Mouse (Mus musculus) forebrain, embryonic 13.5 days (tissue): ENCODE data around the gene Smoc2. TPM values are rescaled to one million over a fixed set of nuclear protein-coding genes. Genes with fewer than 3 reads are reported as not detected.

Source experiments
- ATAC-seq: fragments of 200-750 bp; cut with Nextera tagmentation; 2 replicates; pipeline ENCODE4 v1.8.0; 2017
- H3K27ac ChIP-seq: fragments of 300-500 bp; sonication (generic); 2 replicates; pipeline ENCODE4 v1.5.1; 2015; ENCODE audit warnings: inconsistent platforms, mild to moderate bottlenecking, moderate library complexity
- H3K27me3 ChIP-seq: fragments of 300-500 bp; sonication (generic); 2 replicates; pipeline ENCODE4 v1.6.1; 2015; ENCODE audit warnings: mild to moderate bottlenecking, inconsistent platforms
- H3K36me3 ChIP-seq: fragments of 300-500 bp; sonication (generic); 2 replicates; pipeline ENCODE4 v1.6.1; 2015; ENCODE audit warnings: mild to moderate bottlenecking, inconsistent platforms; ENCODE audit not compliant: poor library complexity, severe bottlenecking
- H3K4me1 ChIP-seq: fragments of 300-500 bp; sonication (generic); 2 replicates; pipeline ENCODE4 v1.6.1; 2015; ENCODE audit warnings: inconsistent platforms
- H3K4me2 ChIP-seq: fragments of 300-500 bp; sonication (generic); 2 replicates; pipeline ENCODE4 v1.6.1; 2015; ENCODE audit warnings: inconsistent platforms, mild to moderate bottlenecking, moderate library complexity
- H3K4me3 ChIP-seq: fragments of 300-500 bp; sonication (generic); 2 replicates; pipeline ENCODE4 v1.5.1; 2015; ENCODE audit warnings: mild to moderate bottlenecking, inconsistent platforms
- H3K9ac ChIP-seq: fragments of 300-500 bp; sonication (generic); 2 replicates; pipeline ENCODE4 v1.6.1; 2015; ENCODE audit warnings: mild to moderate bottlenecking, inconsistent platforms
- H3K9me3 ChIP-seq: fragments of 300-500 bp; sonication (generic); replicated peaks from 2 replicates; pipeline ENCODE4 v1.6.1; 2016; ENCODE audit warnings: inconsistent platforms
- whole genome bisulfite sequencing: fragments of 180-500 bp; shearing (Covaris S2); methylation state at CpG from one replicate; pipeline ENCODE4 v1.1.7; 2015; 5-methylcytosine and 5-hydroxymethylcytosine counted together
- polyA plus RNA-seq: library from polyadenylated mRNA; unstranded; fragments of >200 nt; fragmentation: Nextera tagmentation; extraction: Ambion mirVana; gene quantifications from 2 replicates; pipeline ENCODE4 v1.2.1, GENCODE M21; 2015

The Smoc2 gene
- polyA plus RNA-seq, 1 experiment from 2014 or later = 0.66 TPM

DNA sequence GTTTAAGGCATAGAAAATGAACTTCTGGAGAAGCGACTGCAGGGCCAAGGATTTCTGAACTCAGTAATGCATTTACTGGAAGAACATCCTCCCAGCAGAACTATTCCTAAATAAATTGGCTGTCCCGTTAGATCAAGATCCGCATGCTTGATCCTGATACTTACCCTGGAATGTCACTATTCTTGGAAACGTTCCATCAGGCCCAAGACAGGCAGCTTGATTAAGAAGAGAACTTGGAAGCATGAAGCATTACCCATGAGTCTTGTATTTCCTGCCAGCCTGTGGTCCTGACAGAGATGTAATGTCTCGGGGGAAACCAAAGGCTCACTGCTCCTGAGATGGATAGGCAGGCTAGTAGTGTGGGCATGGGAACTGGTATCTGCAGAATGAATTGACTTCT, 115.6 kb downstream of the Smoc2 start:
- Histone ChIP-seq H3K4me2 (no peak overlapping the region), H3K27me3 (no peaks in the 10 kb centered on the region), H3K9ac (no peak overlapping the region), H3K27ac (no peak overlapping the region), H3K9me3 (no peaks in the 10 kb centered on the region), H3K36me3 (no peaks in the 10 kb centered on the region), H3K4me3 (no peak overlapping the region), H3K4me1 (no peaks in the 10 kb centered on the region)
- 80% methylated on average over 5 of the region's 5 CpGs for WGBS
- ATAC-seq = no peak

GRCm38 (mm10) chr17:14397456-14397855, 118.2 kb downstream of the Smoc2 start:
- H3K27ac ChIP-seq = no peak overlapping the region
- no peak overlapping the region for H3K4me2 ChIP-seq
- no peak overlapping the region for H3K4me3 ChIP-seq
- H3K9ac ChIP-seq = no peak overlapping the region
- WGBS = 73% methylated on average over 5 of the region's 5 CpGs
- no peaks in the 10 kb centered on the region for H3K4me1 ChIP-seq
- H3K9me3 ChIP-seq = no peaks in the 10 kb centered on the region
- no peaks in the 10 kb centered on the region for H3K27me3 ChIP-seq
- no peak for ATAC-seq
- H3K36me3 ChIP-seq = no peaks in the 10 kb centered on the region

DNA sequence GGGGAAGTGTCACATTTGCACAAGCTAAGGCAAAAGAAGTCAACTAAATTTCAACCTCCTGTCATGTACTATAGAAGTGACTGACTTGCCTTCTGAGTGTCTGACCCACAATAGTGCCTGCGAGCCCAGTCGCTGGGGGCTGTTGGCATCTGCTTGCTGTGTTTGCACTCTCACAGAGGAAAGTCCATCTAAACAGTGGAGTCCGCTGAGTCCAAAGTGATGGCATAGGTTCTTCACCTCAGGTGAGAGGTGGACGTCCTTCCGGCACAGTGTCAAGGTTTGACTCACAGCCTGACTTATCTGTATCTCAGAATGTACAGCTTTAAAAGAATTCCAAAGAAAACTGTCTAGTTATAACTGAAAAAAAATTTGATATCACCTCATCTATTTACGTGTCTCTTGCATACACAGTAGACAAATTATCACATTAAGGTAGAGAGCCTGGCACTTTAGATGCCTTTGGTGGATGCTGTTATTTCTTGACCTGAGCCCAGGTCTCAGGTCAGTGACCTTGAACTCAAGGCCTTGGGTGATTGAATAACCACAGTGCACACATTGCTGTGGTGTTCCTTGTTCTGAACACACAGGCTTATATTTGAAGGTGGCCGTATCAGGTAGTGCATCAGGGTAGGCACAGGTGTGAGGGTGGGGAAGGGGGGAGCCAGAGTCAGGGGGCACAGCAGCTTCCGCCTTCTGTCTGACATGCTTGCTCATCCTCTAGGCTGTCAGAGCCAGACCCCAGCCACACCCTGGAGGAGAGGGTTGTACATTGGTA, 119.5 kb downstream of the Smoc2 start:
- Histone ChIP-seq H3K27ac (no peak overlapping the region), H3K4me1 (no peaks in the 10 kb centered on the region), H3K27me3 (no peaks in the 10 kb centered on the region), H3K9ac (no peak overlapping the region), H3K36me3 (no peaks in the 10 kb centered on the region), H3K9me3 (no peaks in the 10 kb centered on the region), H3K4me2 (no peak overlapping the region), H3K4me3 (no peak overlapping the region)
- no peak for ATAC-seq
- 94% methylated on average over 8 of the region's 8 CpGs for WGBS

GRCm38 (mm10) chr17:14400960-14401359, 121.7 kb downstream of the Smoc2 start:
- H3K4me3 ChIP-seq = no peak overlapping the region
- H3K9ac ChIP-seq = no peak overlapping the region
- H3K27ac ChIP-seq = no peak overlapping the region
- H3K27me3 ChIP-seq = no peaks in the 10 kb centered on the region
- no peaks in the 10 kb centered on the region for H3K9me3 ChIP-seq
- no peaks in the 10 kb centered on the region for H3K36me3 ChIP-seq
- ATAC-seq = no peak
- 76% methylated on average over 5 of the region's 5 CpGs for WGBS
- H3K4me1 ChIP-seq = no peaks in the 10 kb centered on the region
- no peak overlapping the region for H3K4me2 ChIP-seq

DNA sequence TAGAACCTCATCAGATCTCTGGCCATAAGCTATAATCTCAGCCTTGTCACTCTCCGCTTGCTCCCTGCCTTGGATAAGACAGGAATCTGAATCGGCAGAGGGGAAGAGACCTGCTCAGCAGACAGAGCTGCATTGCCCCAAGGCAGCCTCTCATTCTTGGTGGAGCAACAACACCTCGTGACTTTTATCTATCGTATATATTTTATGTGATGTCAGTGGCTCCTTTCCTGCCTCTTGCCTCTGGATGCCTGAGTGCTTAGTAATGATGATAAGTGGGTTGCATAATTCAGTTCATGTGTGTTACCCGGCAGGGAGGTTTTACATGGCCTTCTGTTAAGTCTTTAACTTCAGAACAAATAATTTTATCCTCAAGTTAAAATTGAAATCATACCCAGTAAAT, 128.6 kb downstream of the Smoc2 start:
- H3K4me2 ChIP-seq = no peak overlapping the region
- 83% methylated on average over 5 of the region's 5 CpGs for WGBS
- H3K4me1 ChIP-seq = no peaks in the 10 kb centered on the region
- no peaks in the 10 kb centered on the region for H3K36me3 ChIP-seq
- no peak overlapping the region for H3K9ac ChIP-seq
- no peaks in the 10 kb centered on the region for H3K27me3 ChIP-seq
- ATAC-seq = no peak
- H3K4me3 ChIP-seq = no peak overlapping the region
- H3K27ac ChIP-seq = no peak overlapping the region
- H3K9me3 ChIP-seq = no peaks in the 10 kb centered on the region

DNA sequence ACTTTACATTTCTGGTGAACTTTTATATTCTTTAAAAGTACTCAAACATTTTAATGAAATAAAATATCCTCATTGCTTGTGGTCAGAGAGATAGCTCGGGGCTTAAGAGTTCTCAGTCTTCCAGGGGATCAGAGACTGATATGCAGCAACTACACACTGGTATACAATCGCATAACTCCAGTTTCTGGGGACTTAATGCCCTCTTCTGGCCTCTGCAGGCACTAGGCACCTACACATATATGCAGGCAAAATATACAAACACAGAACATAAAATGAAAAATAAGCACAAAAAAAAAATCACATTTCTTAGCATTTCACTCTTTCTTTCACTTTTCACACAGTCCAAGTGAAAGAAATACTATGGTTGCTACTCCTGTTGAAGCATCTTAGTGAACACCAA, 133.2 kb downstream of the Smoc2 start:
- Histone ChIP-seq H3K27me3 (no peaks in the 10 kb centered on the region), H3K9ac (no peak overlapping the region), H3K27ac (no peak overlapping the region), H3K4me2 (no peak overlapping the region), H3K9me3 (no peaks in the 10 kb centered on the region), H3K4me3 (no peak overlapping the region), H3K4me1 (no peaks in the 10 kb centered on the region), H3K36me3 (no peaks in the 10 kb centered on the region)
- 81% methylated on average over 2 of the region's 2 CpGs for WGBS
- ATAC-seq = no peak

DNA sequence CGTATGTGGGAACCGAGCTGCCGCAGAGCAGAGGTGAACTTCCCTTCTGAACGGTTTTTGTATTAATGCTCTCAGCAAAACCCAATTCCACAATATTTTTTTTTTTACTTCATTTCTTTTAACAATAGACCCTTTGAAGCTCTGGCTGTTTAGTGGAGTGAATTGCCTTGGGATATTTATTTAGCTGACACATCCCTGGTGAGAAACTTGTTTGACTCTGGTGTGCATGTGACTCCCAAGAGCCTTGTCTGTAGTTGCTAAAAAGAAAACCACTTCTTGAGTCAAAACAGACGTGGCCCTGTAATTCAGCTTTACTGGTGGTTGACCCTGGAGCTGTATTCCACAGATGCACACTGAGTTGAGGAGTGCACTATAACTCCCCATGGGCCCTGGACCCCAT, 135.2 kb downstream of the Smoc2 start:
- ATAC-seq = no peak
- 76% methylated on average over 5 of the region's 5 CpGs for WGBS
- H3K27me3 ChIP-seq = no peaks in the 10 kb centered on the region

DNA sequence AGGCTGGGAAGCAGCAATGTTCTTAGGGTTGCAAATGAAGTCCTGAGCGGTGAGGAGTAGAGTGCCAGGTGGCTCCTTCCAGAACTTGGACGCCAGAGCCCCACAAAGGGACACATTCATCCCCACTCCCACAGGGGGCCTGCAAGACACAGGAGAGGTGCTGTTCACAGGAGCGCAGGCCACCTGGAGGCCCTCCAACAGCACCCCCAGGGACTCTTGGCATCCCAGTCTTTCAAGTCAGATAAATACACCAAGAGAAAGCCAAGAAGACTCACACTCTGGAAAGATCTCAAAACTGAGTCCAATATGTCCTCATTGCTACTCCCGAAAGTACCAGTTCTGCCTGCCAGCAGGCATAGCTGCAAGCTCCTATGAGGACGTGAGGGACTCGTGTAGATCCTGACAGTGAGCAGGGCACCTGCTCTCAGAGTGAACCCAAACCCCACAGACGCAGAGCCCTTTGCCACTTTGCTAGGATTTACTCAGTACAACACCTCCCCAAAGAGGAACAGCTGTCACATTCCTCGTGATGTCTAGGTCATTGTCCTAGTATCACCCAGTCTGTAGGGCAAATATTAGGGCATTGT, 141.2 kb downstream of the Smoc2 start:
- WGBS = 47% methylated on average over 8 of the region's 8 CpGs
- ATAC-seq = no peak
- no peaks in the 10 kb centered on the region for H3K4me1 ChIP-seq

More for the DNA sequence above, 135.2 kb downstream of the Smoc2 start:
- no peaks in the 10 kb centered on the region for H3K4me1 ChIP-seq
- H3K27ac ChIP-seq = no peak overlapping the region
- no peak overlapping the region for H3K4me3 ChIP-seq
- no peaks in the 10 kb centered on the region for H3K36me3 ChIP-seq
- H3K9me3 ChIP-seq = no peaks in the 10 kb centered on the region
- H3K9ac ChIP-seq = no peak overlapping the region
- H3K4me2 ChIP-seq = no peak overlapping the region

DNA sequence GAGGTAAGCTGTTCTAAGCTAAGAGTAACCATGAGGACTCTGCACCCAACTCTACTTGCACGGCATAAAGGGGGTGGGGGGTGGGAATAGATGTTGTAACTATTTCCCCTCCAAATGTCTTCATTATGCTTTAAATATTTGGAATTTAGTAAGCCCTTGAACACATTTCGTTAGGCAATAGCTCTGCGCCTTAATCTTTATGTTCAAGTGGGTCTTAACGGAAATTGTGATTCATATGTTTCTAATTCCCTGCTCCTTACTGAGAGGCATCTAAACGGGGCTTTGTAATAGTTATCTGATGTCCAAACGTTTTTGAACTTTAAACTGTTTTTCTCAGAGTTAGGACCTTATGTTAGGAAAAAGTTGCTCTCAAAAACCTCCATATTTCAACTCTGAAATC, 147.2 kb downstream of the Smoc2 start:
- no peak for ATAC-seq
- 68% methylated on average over 6 of the region's 6 CpGs for WGBS
- no peak overlapping the region for H3K9ac ChIP-seq
- no peaks in the 10 kb centered on the region for H3K9me3 ChIP-seq
- H3K36me3 ChIP-seq = no peaks in the 10 kb centered on the region
- H3K27ac ChIP-seq = no peak overlapping the region
- H3K4me2 ChIP-seq = no peak overlapping the region
- no peaks in the 10 kb centered on the region for H3K27me3 ChIP-seq
- no peaks in the 10 kb centered on the region for H3K4me1 ChIP-seq
- no peak overlapping the region for H3K4me3 ChIP-seq

More for the DNA sequence above, 141.2 kb downstream of the Smoc2 start:
- Histone ChIP-seq H3K27me3 (no peaks in the 10 kb centered on the region), H3K36me3 (no peaks in the 10 kb centered on the region), H3K9ac (no peak overlapping the region), H3K9me3 (no peaks in the 10 kb centered on the region), H3K27ac (no peak overlapping the region), H3K4me2 (no peak overlapping the region), H3K4me3 (no peak overlapping the region)

GRCm38 (mm10) chr17:14434717-14435116, 155.4 kb downstream of the Smoc2 start:
- no peak overlapping the region for H3K9ac ChIP-seq
- ATAC-seq = no peak
- no peaks in the 10 kb centered on the region for H3K27me3 ChIP-seq
- H3K4me3 ChIP-seq = no peak overlapping the region
- H3K36me3 ChIP-seq = no peaks in the 10 kb centered on the region
- no peaks in the 10 kb centered on the region for H3K9me3 ChIP-seq
- H3K27ac ChIP-seq = no peak overlapping the region
- 84% methylated on average over 4 of the region's 4 CpGs for WGBS
- H3K4me2 ChIP-seq = no peak overlapping the region
- no peaks in the 10 kb centered on the region for H3K4me1 ChIP-seq

GRCm38 (mm10) chr17:14445611-14446010, 166.3 kb downstream of the Smoc2 start:
- WGBS = 80% methylated on average over 5 of the region's 5 CpGs
- Histone ChIP-seq H3K9me3 (no peaks in the 10 kb centered on the region), H3K27ac (no peak overlapping the region), H3K9ac (no peak overlapping the region), H3K4me3 (no peak overlapping the region), H3K27me3 (no peaks in the 10 kb centered on the region), H3K4me2 (no peak overlapping the region), H3K36me3 (no peaks in the 10 kb centered on the region), H3K4me1 (no peaks in the 10 kb centered on the region)
- no peak for ATAC-seq

DNA sequence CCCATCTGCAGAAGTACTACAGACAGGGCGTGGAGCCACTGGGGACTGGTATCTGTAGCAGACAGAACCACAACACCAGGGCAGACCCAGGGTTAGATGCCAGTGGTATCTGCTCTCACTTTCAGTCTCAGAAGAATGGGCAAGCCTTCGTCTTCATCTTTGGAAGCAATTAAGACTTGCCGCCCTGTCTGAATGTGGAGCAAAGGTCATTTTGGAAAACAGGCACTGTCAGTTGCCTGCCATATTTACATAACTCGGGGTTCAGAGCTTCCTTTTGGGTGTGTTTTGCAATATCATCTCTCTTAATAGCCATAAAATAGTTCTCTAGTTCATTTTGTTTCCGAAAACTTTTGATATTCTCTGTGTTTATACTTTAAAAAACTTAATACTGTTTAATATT, 168.0 kb downstream of the Smoc2 start:
- Histone ChIP-seq H3K27ac (no peak overlapping the region), H3K4me1 (no peaks in the 10 kb centered on the region), H3K4me2 (no peak overlapping the region), H3K9me3 (no peaks in the 10 kb centered on the region), H3K36me3 (no peaks in the 10 kb centered on the region), H3K9ac (no peak overlapping the region), H3K4me3 (no peak overlapping the region), H3K27me3 (no peaks in the 10 kb centered on the region)
- WGBS = 81% methylated on average over 5 of the region's 5 CpGs
- no peak for ATAC-seq
